Mouse (Mus musculus) MEL (cell line): ENCODE data around the gene Pdgfc. TPM values are rescaled to one million over a fixed set of nuclear protein-coding genes. Genes with fewer than 3 reads are reported as not detected.

Source experiments
- DNase-seq: peaks from one replicate; pipeline ENCODE4 v3.0.0; 2011; ENCODE audit warnings: low read depth, low spot score
- H3K27ac ChIP-seq: 2 replicates; pipeline ENCODE4 v1.5.1; 2012; ENCODE audit warnings: low read depth, mild to moderate bottlenecking, control low read depth, low read length, moderate library complexity; ENCODE audit not compliant: control insufficient read depth
- H3K27me3 ChIP-seq, 2 experiments: fragments of 150-350 bp in 1 of 2; sonication (generic) in 1 of 2; 2 replicates each; pipeline ENCODE4 v1.6.1; 2012; ENCODE audit warnings: low read length in 2 of 2, mild to moderate bottlenecking in 2 of 2, improper control_type of control experiment in 1 of 2, moderate library complexity in 1 of 2; ENCODE audit not compliant: insufficient read depth in 2 of 2, control insufficient read depth in 1 of 2
- H3K36me3 ChIP-seq, 2 experiments: 2 replicates each; pipeline ENCODE4 v1.6.1; 2012 to 2014; ENCODE audit warnings: low read length in 2 of 2, improper control_type of control experiment in 1 of 2, inconsistent platforms in 1 of 2, mild to moderate bottlenecking in 1 of 2; ENCODE audit not compliant: insufficient read depth in 2 of 2, control insufficient read depth in 1 of 2
- H3K4me1 ChIP-seq, 2 experiments: fragments of 150-350 bp in 1 of 2; sonication (generic) in 1 of 2; 2 replicates each; pipeline ENCODE4 v1.6.1; 2012; ENCODE audit warnings: low read length in 2 of 2, improper control_type of control experiment in 1 of 2, mild to moderate bottlenecking in 1 of 2; ENCODE audit not compliant: insufficient read depth in 2 of 2, control insufficient read depth in 1 of 2
- H3K4me3 ChIP-seq, 2 experiments: fragments of 150-350 bp in 1 of 2; sonication (generic) in 1 of 2; 2 replicates each; pipeline ENCODE4 v1.5.1; 2012; ENCODE audit warnings: low read depth in 2 of 2, low read length in 2 of 2, mild to moderate bottlenecking in 2 of 2, moderate library complexity in 2 of 2, control low read depth in 1 of 2, improper control_type of control experiment in 1 of 2; ENCODE audit not compliant: control insufficient read depth in 1 of 2, insufficient read depth in 1 of 2
- H3K79me2 ChIP-seq: 2 replicates; pipeline ENCODE4 v1.6.1; 2012; ENCODE audit warnings: mild to moderate bottlenecking, low read length, moderate library complexity; ENCODE audit not compliant: control insufficient read depth, poor library complexity, insufficient read depth
- H3K9ac ChIP-seq: 2 replicates; pipeline ENCODE4 v1.6.1; 2012; ENCODE audit warnings: low read depth, mild to moderate bottlenecking, control low read depth, low read length, moderate library complexity; ENCODE audit not compliant: control insufficient read depth, poor library complexity, severe bottlenecking
- H3K9me3 ChIP-seq: fragments of 150-350 bp; sonication (generic); replicated peaks from 2 replicates; pipeline ENCODE4 v1.6.1; 2012; ENCODE audit warnings: mild to moderate bottlenecking, low read length, improper control_type of control experiment, moderate library complexity; ENCODE audit not compliant: insufficient read depth
- CHD2 ChIP-seq: IDR thresholded peaks from 2 replicates; pipeline ENCODE4 v1.6.1; 2011; ENCODE audit warnings: low read length, improper control_type of control experiment
- CTCF ChIP-seq, 3 experiments: IDR thresholded peaks in 2 of 3; conservative IDR thresholded peaks in 1 of 3; 2 replicates each; pipeline ENCODE4 v1.5.1; 2011 to 2012; ENCODE audit warnings: low read length in 3 of 3, low read depth in 2 of 3, mild to moderate bottlenecking in 2 of 3, improper control_type of control experiment in 1 of 3, inconsistent platforms in 1 of 3, mixed read lengths in 1 of 3, moderate library complexity in 1 of 3; ENCODE audit not compliant: control insufficient read depth in 1 of 3, insufficient read depth in 1 of 3, poor library complexity in 1 of 3, severe bottlenecking in 1 of 3
- ETS1 ChIP-seq: IDR thresholded peaks from 2 replicates; pipeline ENCODE4 v1.6.1; 2012; ENCODE audit warnings: low read depth, mild to moderate bottlenecking, inconsistent platforms, low read length, improper control_type of control experiment, moderate library complexity
- GABPA ChIP-seq: IDR thresholded peaks from 2 replicates; pipeline ENCODE4 v1.6.1; 2012; ENCODE audit warnings: low read depth, mild to moderate bottlenecking, inconsistent platforms, low read length, improper control_type of control experiment, moderate library complexity
- MAFK ChIP-seq: IDR thresholded peaks from 2 replicates; pipeline ENCODE4 v1.6.1; 2011; ENCODE audit warnings: low read depth, mild to moderate bottlenecking, low read length, improper control_type of control experiment, borderline replicate concordance
- MYB ChIP-seq: IDR thresholded peaks from 2 replicates; pipeline ENCODE4 v1.6.1; 2011; ENCODE audit warnings: mild to moderate bottlenecking, low read depth, low read length, improper control_type of control experiment
- POLR2AphosphoS2 ChIP-seq: IDR thresholded peaks from 2 replicates; pipeline ENCODE4 v1.6.1; 2011; ENCODE audit warnings: low read length, improper control_type of control experiment
- RAD21 ChIP-seq: IDR thresholded peaks from 2 replicates; pipeline ENCODE4 v1.6.1; 2011; ENCODE audit warnings: mild to moderate bottlenecking, low read depth, low read length, improper control_type of control experiment
- TBP ChIP-seq: IDR thresholded peaks from 2 replicates; pipeline ENCODE4 v1.8.0; 2011; ENCODE audit warnings: low read depth, low read length, improper control_type of control experiment
- TCF12 ChIP-seq: IDR thresholded peaks from 2 replicates; pipeline ENCODE4 v1.6.1; 2014; ENCODE audit warnings: low read depth, mild to moderate bottlenecking, inconsistent platforms, low read length, improper control_type of control experiment, moderate library complexity
- USF1 ChIP-seq: IDR thresholded peaks from 2 replicates; pipeline ENCODE4 v1.6.1; 2014; ENCODE audit warnings: low read depth, mild to moderate bottlenecking, inconsistent platforms, low read length, improper control_type of control experiment, moderate library complexity
- ZMIZ1 ChIP-seq: IDR thresholded peaks from 2 replicates; pipeline ENCODE4 v1.6.1; 2012; ENCODE audit warnings: low read depth, mild to moderate bottlenecking, inconsistent platforms, low read length, improper control_type of control experiment, moderate library complexity
- ZNF384 ChIP-seq: IDR thresholded peaks from 2 replicates; pipeline ENCODE4 v1.6.1; 2012; ENCODE audit warnings: low read depth, mild to moderate bottlenecking, inconsistent platforms, low read length, improper control_type of control experiment
- polyA plus RNA-seq, 2 experiments: library from polyadenylated mRNA; stranded (reverse) in 1 of 2; unstranded in 1 of 2; fragments of >175 nt in 1 of 2; fragments of >200 nt in 1 of 2; gene quantifications; 2 replicates each; pipeline versions ENCODE4 v1.2.1 to v1.2.4; 2012; ENCODE audit warnings: low replicate concordance in 2 of 2, low read depth in 1 of 2; ENCODE audit not compliant: insufficient read length in 2 of 2, insufficient read depth in 1 of 2, missing spikeins in 1 of 2
- total RNA-seq: library from RNA; depleted of rRNA; stranded (reverse); fragments of 300-350 nt; gene quantifications from 2 replicates; pipeline ENCODE4 v1.2.3, GENCODE M21; 2012

The Pdgfc gene
- total and polyA plus RNA-seq, 3 experiments = not detected

DNA sequence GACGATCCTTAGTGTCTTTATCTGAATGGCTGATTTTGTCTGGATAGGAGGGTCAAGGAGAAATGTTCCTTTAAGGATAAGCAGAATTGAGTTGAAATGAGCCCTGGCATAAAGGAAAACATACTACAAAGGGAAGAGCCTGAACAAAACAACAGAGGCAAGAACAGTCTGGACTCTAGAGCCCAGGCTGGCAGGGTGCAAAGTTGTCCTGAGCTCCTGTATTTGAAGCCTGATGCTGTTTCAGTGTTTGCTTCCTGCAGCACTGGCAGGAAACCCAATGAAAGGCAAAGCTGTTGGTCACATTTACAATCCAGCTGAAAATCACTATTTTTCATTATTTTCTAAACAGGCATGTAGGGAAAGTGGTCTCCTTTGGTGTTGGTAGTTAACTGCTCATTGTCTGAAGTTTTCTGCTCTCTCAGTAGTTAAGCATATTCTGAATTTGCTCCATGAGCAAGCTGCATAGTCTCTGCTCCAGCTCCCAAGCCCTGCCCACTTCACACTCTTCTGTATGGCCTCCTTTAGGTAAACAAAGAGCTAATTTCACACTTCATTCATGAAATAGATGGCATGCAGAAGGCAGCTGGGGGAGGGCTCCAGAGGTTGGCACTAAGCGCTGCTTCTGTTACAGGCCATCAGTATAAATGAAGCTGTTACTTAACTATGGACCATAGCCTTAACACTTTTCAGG, 8.6 kb downstream of the Pdgfc start:
- TF ChIP-seq ZMIZ1 (no peak), CHD2 (no peak), GABPA (no peak), ZNF384 (no peak), MAFK (no peak), USF1 (no peak), TBP (no peak), TCF12 (no peak), POLR2AphosphoS2 (no peak), ETS1 (no peak), RAD21 (no peak), CTCF (IDR thresholded peaks at IDR 0.05 in 2 of 3, conservative IDR thresholded peaks at IDR 0.05 in 1 of 3; ENCODE audit: control insufficient read depth in 1 of 3, insufficient read depth in 1 of 3, low read depth in 2 of 3, low read length in 3 of 3, poor library complexity in 1 of 3, severe bottlenecking in 1 of 3) (no peak)
- TF ChIP-seq, all 39 proteins: peak for 0
- Histone ChIP-seq H3K9ac (no peak overlapping the region), H3K27me3 (no peaks in the 10 kb centered on the region), H3K27ac (no peak overlapping the region), H3K4me1 (no peaks in the 10 kb centered on the region), H3K36me3 (no peaks in the 10 kb centered on the region), H3K4me3 (no peak overlapping the region), H3K9me3 (no peaks in the 10 kb centered on the region), H3K79me2 (no peaks in the 10 kb centered on the region)
- no peak for DNase-seq

DNA sequence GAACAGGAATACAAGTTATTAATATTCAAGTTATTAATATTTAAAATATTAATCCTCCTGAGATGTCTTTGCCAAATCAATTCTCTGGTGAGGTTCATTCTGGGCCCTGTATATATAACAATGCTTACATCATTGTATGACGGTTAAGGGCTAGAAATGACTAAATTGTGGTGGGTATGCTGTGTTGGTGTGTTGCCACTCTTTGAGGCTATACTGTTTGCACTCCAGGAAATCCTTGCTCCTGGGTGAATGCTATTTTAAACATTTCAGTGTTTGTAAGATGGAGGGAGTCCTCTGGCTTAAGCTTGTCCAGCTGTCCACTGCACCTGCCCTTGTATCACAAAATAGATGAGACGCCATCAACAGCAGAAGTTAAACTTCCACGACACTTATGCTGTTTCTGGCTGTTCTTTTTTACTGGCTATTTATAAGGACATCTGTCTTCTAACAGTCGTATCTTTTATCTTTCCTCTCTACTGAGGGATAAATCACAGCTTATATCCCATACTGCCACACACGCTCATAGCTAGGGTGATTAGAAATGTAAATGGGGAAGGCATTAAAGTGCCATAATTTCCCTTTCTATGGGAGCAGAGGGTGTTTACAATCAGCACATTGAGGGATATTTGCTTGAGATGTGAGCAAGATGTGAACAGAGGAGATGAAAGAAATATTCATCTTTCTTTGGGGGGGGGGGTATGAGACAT, 9.3 kb downstream of the Pdgfc start:
- TF ChIP-seq MYB = no peak
- Histone ChIP-seq H3K27ac (no peak overlapping the region), H3K4me3 (no peak overlapping the region), H3K4me1 (no peaks in the 10 kb centered on the region), H3K79me2 (no peaks in the 10 kb centered on the region), H3K27me3 (no peaks in the 10 kb centered on the region), H3K36me3 (no peaks in the 10 kb centered on the region), H3K9ac (no peak overlapping the region), H3K9me3 (no peaks in the 10 kb centered on the region)
- DNase-seq = no peak
